Mouse (Mus musculus) hematopoietic stem cell, adult 5-6 weeks (primary cell): ENCODE results near the gene Fbxw8. TPM values are rescaled to one million over a fixed set of nuclear protein-coding genes. Genes with fewer than 3 reads are reported as not detected.

Source experiments
- ATAC-seq, 2 experiments: fragments of 125-278 bp in 1 of 2; replicated peaks in 1 of 2; 2 replicates each; pipeline ENCODE4 v1.8.0; 2016 to 2017; ENCODE audit warnings: inconsistent platforms in 2 of 2, mild to moderate bottlenecking in 2 of 2, moderate number of reproducible peaks in 2 of 2, low read depth in 1 of 2, moderate TSS enrichment in 1 of 2; ENCODE audit not compliant: low FRiP score in 2 of 2, poor library complexity in 2 of 2, severe bottlenecking in 2 of 2, insufficient read depth in 1 of 2, low TSS enrichment in 1 of 2
- total RNA-seq: library from RNA; stranded (forward); fragments of 172-1452, 232-1000 nt; gene quantifications from 2 replicates; pipeline ENCODE4 v1.2.3, GENCODE M21; 2017

Fbxw8 gene
- total RNA-seq, 1 experiment from 2014 or later, result 23.1 TPM

DNA sequence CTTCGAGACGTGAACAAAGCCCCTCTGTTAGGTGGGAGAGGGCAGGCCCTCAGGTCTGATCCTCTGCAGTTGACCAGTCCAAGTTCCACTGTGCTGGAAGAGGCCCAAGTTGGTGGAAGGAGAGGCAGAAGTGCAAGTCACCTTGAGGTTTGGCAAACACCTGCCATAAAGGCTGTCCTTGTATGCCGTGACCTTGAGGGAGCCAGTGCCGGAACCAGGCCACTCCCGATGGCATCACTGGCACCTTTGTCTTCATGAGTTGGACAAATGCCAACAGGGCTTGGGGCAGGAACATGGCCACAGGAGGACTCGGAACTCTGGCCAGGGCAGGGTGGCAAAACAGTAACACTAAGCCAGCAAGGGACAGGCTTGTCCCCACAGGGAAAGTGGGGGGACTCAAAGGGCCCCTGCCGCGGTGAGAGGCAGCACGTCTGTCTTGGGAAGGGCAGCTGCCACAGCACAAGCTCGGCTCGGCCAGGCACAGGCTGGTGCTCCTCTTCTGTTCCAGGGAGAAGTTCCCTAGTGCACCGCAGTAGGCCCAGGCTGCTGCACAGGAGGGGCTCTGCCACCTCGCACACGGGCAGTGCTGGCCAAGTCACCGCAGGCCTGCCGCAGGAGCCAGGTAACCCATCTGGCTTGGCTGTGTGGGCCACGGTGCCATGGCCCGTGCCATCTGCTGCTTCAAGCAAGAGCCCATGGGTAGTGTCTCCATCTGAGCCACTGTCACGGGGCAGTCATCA is 89.6 kb downstream of the Fbxw8 start:
- ATAC-seq, result no peak

DNA sequence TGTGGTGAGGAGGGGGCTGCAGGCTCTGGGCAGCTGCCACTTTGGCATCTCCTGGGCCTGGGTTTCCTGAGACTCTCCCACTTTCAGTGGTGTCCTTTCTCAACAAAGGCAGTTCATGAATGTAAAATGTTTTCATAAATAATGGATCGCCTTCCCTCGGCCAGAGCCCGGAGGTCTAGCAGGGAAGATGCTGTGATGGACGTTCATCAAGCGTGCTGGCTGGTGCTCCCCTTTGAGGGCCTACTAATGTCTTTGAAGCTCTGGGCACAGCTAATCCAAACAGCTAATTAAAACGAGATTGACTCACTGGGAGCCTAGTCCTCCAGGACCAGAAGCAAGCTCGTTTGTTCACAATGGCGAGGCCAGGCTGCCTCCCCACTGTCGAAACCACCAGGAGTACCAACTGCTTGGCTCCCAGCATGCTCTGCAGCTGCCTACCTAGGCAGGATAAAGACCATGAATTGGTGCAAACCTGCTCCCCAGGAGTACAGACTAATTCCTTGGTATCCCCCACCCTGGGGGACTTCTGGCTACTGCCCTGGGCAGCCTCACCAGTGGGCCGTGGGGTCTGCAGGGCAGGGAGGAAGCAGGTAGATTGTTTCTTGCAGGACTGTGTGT is 90.9 kb downstream of the Fbxw8 start:
- ATAC-seq, result no peak

DNA sequence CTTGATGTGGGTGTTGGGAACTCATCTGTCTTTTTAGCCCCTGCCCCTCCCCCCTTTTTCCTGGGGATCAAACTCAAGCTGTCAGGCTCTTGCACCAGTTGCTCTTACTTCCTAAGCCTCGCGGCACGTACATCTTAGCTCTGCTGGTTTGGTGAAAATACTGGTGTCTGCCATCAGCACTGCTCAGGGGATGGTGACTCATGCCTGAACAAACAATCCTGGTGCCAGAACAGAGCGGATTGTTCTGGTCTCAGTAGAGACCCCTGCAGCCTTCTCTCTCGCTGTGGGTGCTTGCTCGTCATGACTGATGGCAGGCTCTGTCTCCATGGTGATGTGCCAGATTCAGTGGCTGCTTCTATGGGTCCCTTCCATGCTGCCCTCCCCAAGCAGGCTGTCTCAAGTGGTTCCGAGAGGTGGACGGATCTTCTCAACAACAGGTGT is 92.1 kb downstream of the Fbxw8 start:
- no peak for ATAC-seq

DNA sequence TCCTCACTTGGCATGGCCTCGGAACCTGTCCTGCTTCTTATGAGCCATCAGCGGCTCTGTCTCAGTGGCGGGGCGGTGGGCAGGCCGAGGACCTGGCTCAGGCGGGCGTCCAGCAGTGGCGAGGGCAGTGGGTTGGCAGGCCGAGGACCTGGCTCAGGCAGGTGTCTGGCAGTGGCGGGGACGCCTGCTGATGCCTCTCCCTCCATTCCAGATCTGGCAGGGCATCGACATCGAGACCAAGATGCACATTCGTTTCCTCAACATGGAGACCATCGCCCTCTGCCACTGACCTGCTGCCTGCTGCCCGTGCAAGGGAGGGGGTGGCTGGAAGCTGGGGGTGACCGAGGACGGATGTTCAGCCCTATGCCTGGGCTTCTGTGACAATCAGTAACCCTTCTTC is 93.9 kb downstream of the Fbxw8 start:
- no peak for ATAC-seq

DNA sequence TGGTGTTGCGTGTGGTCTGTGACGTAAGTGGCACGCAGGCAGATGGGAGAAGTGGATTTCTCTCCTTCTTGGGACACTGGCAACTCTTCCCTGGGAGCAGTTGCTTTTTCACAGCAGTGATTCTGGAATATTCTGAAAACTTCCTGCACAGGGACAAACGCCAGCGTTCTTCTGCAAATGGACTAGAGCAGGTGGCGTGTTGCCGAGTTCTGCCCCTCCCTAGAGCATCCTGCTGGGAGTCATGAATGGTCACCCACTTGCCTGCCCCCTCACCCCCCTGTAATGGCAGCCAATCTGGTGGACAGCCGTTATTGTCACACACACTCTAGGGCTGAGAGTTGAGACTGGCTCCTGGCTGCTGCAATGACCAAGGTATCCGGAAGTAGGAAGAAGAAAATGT is 95.6 kb downstream of the Fbxw8 start:
- no peak for ATAC-seq

DNA sequence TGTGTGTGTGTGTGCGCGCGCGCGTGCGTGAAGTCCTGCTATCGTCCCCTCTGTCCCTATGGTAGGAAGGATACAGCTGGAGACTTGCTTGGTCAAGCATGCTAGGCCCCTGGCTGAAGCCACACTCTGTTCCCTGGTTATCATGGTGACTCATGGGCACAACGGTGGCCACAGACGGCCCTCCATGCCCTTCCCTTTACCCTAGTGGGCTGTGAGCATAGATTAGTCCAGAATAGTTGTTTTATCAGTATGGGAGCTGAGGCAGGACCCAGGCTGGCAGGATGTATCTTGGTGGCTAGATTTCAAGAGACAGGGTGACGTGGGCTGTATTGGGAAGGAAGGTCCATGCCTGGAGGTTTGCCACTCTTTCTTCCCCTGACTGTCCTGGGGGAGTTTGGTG is 96.4 kb downstream of the Fbxw8 start:
- no peak for ATAC-seq

DNA sequence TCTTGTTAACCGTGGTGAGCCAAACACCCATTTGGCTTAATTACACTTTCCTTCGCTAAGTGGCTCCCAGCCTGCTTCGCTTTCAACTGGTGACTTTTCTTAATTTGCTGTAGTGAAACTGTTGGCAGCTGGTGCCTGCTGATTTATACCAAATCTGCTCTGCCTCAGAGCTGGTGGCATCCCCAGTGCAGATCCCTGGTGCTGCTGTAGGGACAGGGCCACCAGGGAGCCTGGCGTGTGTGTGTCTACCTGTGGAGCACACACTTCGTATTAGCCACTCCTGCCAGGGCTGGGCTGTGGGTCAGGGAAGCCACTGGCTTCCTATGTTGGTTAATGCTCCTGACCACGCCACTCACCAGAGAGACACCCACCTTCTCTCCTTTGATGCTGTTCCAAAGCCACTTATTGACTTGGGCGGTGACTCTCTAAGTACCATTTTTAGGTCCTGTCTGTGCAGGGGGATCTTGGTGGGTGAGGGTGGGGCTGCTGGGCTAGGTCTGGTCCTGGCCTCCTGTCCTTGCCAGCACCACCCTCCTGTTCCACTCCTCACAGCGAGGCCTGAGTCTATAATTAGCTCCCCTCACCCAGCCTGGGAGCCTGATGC is 97.7 kb downstream of the Fbxw8 start:
- no peak for ATAC-seq

DNA sequence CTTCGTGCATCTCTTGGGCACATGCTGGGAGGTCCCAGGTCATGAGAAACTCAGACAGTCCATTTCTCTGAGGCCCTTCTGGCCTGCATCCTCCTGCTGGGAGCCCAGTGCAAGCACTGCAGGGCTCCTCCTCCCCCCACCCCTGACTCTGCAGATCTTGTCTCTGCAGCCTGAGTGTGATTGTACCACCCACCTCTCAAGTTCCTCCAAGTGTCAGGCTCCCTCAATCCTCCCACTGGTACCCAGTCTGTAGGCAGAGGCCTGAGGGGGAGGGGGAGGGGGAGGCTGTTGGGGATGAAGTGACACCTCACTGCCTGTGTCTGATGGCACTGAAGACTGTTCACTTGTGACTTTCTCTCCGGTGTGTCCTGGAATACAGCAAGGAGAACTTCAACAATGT is 102.1 kb downstream of the Fbxw8 start:
- no peak for ATAC-seq

DNA sequence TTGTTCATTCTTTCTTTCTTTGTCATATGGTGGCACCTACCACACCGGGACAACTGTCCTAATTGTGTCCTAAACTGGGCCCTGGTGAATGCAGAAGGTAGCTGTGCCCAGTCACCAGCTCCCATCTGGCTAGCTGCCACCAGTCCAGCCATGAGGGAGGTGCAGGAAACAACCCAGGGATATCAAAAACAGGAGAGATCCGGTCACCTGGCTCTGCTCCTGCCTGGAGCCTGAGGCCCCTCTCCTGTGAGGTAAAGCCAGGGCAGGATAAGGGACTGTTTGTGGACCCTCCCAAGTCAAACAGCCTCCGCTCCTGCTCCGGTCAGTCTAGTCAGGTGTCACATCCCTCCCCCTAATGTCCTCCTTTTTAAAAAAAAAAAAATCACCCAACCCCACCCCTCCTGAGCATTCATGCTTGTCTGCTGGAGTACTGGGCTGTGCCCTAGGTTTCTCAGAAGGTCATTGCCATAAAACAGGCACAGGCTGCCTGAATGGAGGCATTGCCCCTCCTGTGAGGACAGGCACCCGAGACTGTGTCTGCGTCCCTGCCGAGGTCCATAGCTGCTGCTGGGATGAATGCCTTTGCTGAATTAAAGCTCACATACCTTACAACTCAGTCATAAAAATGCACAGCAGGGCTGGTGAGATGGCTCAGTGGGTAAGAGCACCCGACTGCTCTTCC is 103.1 kb downstream of the Fbxw8 start:
- no peak for ATAC-seq

DNA sequence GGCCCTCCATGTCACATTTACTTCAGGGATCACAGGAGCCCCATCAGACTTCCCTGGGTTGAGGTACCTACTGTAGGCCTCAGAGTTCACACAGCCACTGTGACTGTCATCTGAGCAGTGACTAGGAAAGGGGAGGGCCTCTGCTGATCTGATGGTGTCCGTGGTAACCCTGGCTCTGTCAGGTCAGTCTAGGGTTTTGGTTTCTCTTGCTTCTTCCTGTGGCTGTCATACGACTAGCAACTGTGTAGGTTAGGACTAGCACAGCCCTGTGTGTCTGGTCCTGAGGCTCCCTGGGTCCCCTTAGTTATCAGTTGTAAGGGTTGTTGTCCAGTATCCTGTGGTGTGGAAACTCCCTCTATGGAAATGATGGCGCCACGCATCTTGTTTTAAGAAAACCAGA is 104.5 kb downstream of the Fbxw8 start:
- ATAC-seq, result no peak

DNA sequence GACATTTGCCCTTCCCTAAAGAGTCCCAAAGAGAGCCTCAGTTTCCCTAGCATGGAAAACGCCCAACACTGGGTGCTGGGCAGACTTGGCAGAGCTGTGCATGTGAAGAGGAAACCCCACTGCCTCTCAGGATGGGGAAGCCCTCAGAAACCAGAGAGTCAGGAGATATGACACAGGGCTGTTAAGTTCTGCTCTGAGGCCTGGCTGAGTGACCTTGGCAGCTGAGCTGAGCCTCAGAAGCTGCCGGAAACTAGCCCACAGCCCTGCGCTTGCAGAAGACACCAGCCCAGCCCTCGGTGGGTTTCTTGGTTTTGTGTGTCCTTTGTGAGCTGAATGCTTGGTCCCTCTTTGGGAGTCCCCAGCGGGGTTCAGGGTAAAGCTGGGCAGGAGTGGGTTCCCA is 106.3 kb downstream of the Fbxw8 start:
- ATAC-seq, result peak; percentile 62 to 63

DNA sequence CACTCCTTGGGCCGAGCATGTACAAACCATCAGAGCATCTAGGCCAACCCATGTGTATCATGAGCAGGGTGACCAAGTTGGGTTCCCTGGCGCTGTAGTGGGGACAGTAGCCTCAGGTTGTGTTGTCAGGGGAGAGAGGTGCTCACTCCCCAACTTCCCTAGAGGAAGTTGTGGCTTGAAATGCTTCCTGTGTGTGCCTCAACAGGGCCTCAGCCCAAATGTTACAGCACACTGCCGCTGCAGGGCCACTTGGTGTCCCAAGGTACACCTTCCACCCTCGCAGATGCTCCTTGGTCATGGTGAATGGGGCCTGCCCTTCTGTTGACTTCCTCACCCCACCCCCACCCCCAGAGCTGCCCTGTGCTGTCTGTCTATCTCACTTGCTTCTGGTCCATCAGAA is 106.9 kb downstream of the Fbxw8 start:
- ATAC-seq, result peak; percentile 77 to 87

DNA sequence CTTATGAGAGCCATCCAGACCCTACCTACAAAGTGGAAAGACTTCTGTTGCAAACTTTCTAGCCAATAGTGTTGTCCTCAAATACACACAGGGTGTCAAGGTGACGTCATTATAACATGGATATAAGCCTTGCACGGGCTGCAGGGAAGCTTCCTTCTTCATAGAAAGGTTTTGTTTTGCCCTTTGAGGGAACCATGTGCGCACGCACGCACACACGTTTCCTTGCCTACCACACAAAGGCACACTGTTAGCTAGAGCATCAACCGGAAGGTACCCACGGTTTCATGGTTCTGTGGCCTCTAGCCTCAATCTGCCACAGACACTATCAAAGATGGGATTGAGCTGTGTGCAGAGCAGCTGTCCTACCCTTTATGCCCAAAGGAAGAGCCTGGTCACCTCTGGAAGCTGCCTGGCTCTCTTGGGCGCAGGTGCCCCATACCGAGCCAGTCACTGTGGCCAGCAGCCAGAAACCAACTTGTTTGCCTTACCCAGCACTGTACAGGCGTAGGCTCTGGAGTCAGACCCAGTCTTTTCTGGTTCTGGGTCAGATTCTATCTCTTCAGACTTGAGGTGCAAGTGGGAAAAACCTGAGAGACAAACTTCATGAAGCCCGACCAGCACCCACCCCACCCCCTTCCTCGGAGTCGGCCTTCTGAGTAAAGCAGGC is 108.0 kb downstream of the Fbxw8 start:
- no peak for ATAC-seq

DNA sequence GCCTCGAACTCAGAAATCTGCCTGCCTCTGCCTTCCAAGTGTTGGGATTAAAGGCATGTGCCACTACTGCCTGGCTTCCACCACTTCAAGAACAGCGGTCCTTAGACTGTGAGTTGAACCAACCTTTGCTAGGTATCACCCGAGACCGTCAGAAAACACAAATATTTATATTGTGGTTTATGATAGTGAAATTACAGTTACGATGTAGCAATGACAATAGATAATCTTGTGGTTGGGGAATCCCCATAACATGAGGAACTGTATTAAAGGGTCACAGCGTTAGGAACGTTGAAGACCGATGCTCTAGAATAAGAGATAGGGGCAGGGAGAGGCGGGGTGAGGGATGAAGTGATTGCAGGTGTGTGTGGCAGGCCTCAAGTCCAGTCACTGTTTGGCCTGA is 109.9 kb downstream of the Fbxw8 start:
- ATAC-seq, result no peak

DNA sequence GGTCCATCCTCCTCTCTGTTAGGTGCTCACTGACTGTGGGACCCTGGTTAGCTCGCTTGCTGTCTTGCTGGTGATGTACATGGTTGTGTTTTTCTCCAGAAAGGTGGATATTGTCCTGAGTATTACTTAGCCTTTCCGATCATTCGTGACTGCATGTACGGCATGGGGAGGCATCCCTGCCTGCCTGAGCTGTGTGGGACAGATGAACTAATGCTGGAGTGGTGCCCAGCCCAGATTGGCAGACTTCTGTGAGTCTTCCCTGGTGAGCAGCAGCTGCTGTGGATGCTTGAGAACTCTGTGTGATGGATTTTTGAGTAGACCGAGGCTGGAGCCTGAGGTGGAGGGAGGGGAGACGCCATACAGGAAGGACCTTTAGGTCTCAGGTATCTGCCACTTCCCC is 110.4 kb downstream of the Fbxw8 start:
- ATAC-seq, result no peak

DNA sequence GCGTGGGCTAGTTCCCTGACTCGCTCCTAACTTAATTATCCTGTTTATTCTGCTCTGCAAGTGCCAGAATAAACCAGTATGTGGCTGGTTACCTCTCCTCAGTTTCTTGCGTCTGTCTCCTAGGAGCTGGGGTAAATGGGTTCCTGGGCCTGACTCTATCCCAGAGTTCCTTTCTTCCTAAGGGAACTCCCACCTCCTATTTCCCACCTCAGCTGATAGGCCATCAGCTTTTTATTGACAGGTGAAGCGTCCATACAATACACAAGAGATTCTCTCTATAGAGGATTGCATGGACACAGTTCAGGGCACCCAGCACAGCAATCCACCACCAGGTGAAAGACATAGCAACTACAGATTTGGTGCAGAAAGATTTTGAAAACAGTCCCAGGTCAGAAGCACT is 111.5 kb downstream of the Fbxw8 start:
- no peak for ATAC-seq

DNA sequence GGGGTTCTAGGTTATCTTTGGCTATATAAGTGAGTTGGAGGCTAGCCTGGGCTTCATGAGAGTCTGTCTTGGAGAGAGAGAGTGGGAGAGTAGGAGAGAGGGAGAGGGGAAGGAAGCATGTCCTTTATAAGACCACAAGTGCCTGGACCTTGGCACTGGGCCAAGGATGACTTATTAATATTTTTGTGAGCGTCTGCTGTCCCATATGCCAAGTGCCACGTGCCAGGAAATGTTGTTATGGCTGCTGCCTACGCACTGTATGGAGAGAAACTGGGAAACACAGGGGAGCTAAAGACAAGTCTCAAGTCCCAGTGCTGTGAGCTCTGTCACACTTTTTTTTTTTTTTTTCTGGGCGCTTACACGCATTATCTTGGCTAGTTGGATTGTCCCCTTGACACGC is 112.7 kb downstream of the Fbxw8 start:
- no peak for ATAC-seq

DNA sequence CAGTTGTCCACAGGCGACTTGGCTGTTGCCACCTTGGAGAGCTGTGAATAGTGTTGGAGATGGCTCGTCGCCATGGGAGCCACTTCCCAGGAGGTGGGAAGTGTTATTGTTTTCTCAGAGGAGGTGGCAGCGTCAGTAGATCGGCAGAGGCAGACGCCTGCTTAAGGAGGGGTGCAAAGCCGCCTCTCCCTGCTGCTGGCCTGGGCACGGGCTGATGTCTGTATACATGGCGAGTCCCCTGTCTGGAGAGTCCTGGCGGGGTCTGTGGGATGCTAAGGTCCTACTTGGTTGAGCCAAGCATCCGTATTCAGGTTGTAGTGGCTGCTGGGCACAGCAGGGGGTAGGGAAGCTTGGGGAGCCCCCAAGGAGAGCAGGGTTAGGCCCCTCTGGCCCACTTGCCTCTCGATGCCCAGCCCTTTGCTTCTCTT is 116.0 kb downstream of the Fbxw8 start:
- no peak for ATAC-seq
